Mouse (Mus musculus): ENCODE data around the gene Gpr84. TPM values are rescaled to one million over a fixed set of nuclear protein-coding genes. Genes with fewer than 3 reads are reported as not detected.

The Gpr84 gene
- total RNA-seq, 2 experiments from 2014 or later = not detected

Small RNA genes within 50 kb of the gene (microRNA-seq; reads per million reads assigned to microRNA genes)
- 137 to 182 reads per million in 2 experiments for gene Mir148b
- gene Mir6963 = 0.95 to 2.1 reads per million in 2 experiments

Other genes with a start within 250 kb of the Gpr84 start
- 10 to 100 TPM; 13.7 to 16.1 TPM for gene Smug1, start 143.5 kb downstream of the Gpr84 start, total RNA-seq (2021)
- gene Cbx5, start 70.8 kb downstream of the Gpr84 start, total RNA-seq (2021) = 10 to 100 TPM; 81.3 to 97.4 TPM
- gene Hnrnpa1, start 70.2 kb downstream of the Gpr84 start, total RNA-seq (2021) = 100 to 1,000 TPM; 299 to 318 TPM
- gene Nfe2, start 52.2 kb downstream of the Gpr84 start, total RNA-seq (2021) = 1 to 10 TPM in 1 of 2 experiments, under 1 TPM in 1; 0.30 to 1.0 TPM
- 10 to 100 TPM; 81.2 to 83.3 TPM for gene Copz1, start 37.9 kb downstream of the Gpr84 start, total RNA-seq (2021)
- gene Zfp385a, start 29.5 kb upstream of the Gpr84 start, total RNA-seq (2021) = 10 to 100 TPM; 24.3 to 26.2 TPM
- 100 to 1,000 TPM in 1 of 2 experiments, 10 to 100 TPM in 1; 89.4 to 101 TPM for gene Itga5, start 56.2 kb upstream of the Gpr84 start, total RNA-seq (2021)
- under 1 TPM; 0.52 to 0.53 TPM for gene Gtsf1, start 119.9 kb upstream of the Gpr84 start, total RNA-seq (2021)
- not detected for gene Gtsf2, start 137.9 kb upstream of the Gpr84 start, total RNA-seq (2021)
- gene Nckap1l, start 143.2 kb upstream of the Gpr84 start, total RNA-seq (2021) = 1 to 10 TPM; 3.7 to 4.2 TPM
- gene Pde1b, start 192.4 kb upstream of the Gpr84 start, total RNA-seq (2021) = 1 to 10 TPM; 2.7 to 2.8 TPM
- 10 to 100 TPM; 14.8 to 18.0 TPM for gene Ppp1r1a, start 227.4 kb upstream of the Gpr84 start, total RNA-seq (2021)

Measured in heart, postnatal 10 days (tissue).